11 mouse cellular contexts compared by ENCODE assay signal in genomic region chr11:101893560-101893959, GRCm38 (mm10). TPM values are rescaled to one million over a fixed set of nuclear protein-coding genes. Genes with fewer than 3 reads are reported as not detected.
DNase-seq lines count a peak whose midpoint lies in the region; ATAC-seq and TF ChIP-seq lines count a peak whose summit lies in the region.
"Had no signal": no experiment of that assay in that cellular context is flagged by ENCODE, and none has a peak within 500 bp of the region (broad histone marks: within the 10 kb centered on the region; RNA-seq: fewer than 3 reads in every experiment).

No protein-coding gene starts in this region.

- peaks cover 3% of the 10 kb centered on the region for H3K4me1 ChIP-seq in lung, adult 2 months (ENCODE audit: control insufficient read depth, insufficient read depth, low read length)
- H3K4me1 ChIP-seq in embryonic fibroblast, embryonic 13.5 days (ENCODE audit: control insufficient read depth, insufficient read depth, low read length), result 0 out of 2 replicates have a peak, but pooled peaks cover 2% of the 10 kb centered on the region
- peaks cover 34% of the 10 kb centered on the region for H3K4me1 ChIP-seq in intestine, embryonic 16.5 days (ENCODE audit: control insufficient read depth, insufficient read depth, low read length)
- no peaks in the 10 kb centered on the region for H3K4me1 ChIP-seq in lung, postnatal 0 days (ENCODE audit: insufficient read depth, low read depth, low read length)

- no peak for DNase-seq in lung, adult 2 months
- DNase-seq in lung, postnatal 14 days, result no peak
- DNase-seq in lung, postnatal 0 days (ENCODE audit: low spot score), result no peak
- no peak for DNase-seq in thymus, postnatal 10 days (ENCODE audit: low spot score in 2 of 2)
- no peak for DNase-seq in right cerebral cortex, adult 2 months (ENCODE audit: low spot score in 2 of 2)
- DNase-seq: adrenal gland, adult 2 months; cerebellum, adult 9-10 months had no signal

- H3K36me3 ChIP-seq in intestine, embryonic 16.5 days (ENCODE audit: control insufficient read depth, insufficient read depth, low read length), result no peaks in the 10 kb centered on the region
- H3K36me3 ChIP-seq in lung, postnatal 0 days (ENCODE audit: insufficient read depth, low read length), result no peaks in the 10 kb centered on the region
- H3K36me3 ChIP-seq: G1E had no signal

- no peak for ATAC-seq in intestine, embryonic 16.5 days
- ATAC-seq in lung, postnatal 0 days, result peak; percentile 31; the same call in 1 of the 2 replicates

- peaks cover 7% of the 10 kb centered on the region; the same call in 1 of the 2 replicates for H3K27me3 ChIP-seq in intestine, embryonic 16.5 days (replicated peaks; ENCODE audit: control insufficient read depth, insufficient read depth, low read length)
- H3K27me3 ChIP-seq in lung, postnatal 0 days (replicated peaks; ENCODE audit: insufficient read depth, low read length), result no peaks in the 10 kb centered on the region

- TF ChIP-seq CTCF in lung, adult 2 months (IDR thresholded peaks at IDR 0.05; ENCODE audit: insufficient read depth, low read length), result no peak
- no peak for TF ChIP-seq CTCF in embryonic fibroblast, embryonic 13.5 days (IDR thresholded peaks at IDR 0.05; ENCODE audit: borderline replicate concordance, insufficient read depth, low read length)
- no peak for TF ChIP-seq CTCF in lung, postnatal 0 days (IDR thresholded peaks at IDR 0.05)

- WGBS in lung, adult 2 months, result 27% methylated on average over 15 of the region's 15 CpGs
- WGBS in intestine, embryonic 16.5 days, result 39% methylated on average over 15 of the region's 15 CpGs
- WGBS in lung, postnatal 0 days, result 26% methylated on average over 15 of the region's 15 CpGs

- H3K4me2 ChIP-seq in intestine, embryonic 16.5 days (ENCODE audit: low read depth, low read length), result 0 out of 2 replicates have a peak overlapping the region, but pooled peaks have one; percentile 8
- 0 out of 2 replicates have a peak overlapping the region, but pooled peaks have one; percentile 19 for H3K4me2 ChIP-seq in lung, postnatal 0 days (replicated peaks; ENCODE audit: low read depth, low read length)

- no peak overlapping the region for H3K27ac ChIP-seq in embryonic fibroblast, embryonic 13.5 days (ENCODE audit: insufficient read depth, low read length)
- no peak overlapping the region for H3K27ac ChIP-seq in intestine, embryonic 16.5 days (ENCODE audit: low read length)
- no peak overlapping the region for H3K27ac ChIP-seq in lung, postnatal 0 days (ENCODE audit: low read length)

- no peak for TF ChIP-seq POLR2A in lung, adult 2 months (IDR thresholded peaks at IDR 0.05; ENCODE audit: borderline replicate concordance, extremely low read depth, low read depth, low read length)
- TF ChIP-seq POLR2A in embryonic fibroblast, embryonic 13.5 days (IDR thresholded peaks at IDR 0.05; ENCODE audit: low read depth, low read length), result no peak

- H3K9ac ChIP-seq in intestine, embryonic 16.5 days (ENCODE audit: low read depth, low read length), result peak overlapping the region; percentile 62
- no peak overlapping the region for H3K9ac ChIP-seq in lung, postnatal 0 days (replicated peaks; ENCODE audit: low read depth)

- H3K4me3 ChIP-seq in lung, adult 2 months (replicated peaks; ENCODE audit: extremely low read depth, low read depth, low read length), result peak overlapping the region; percentile 28
- H3K4me3 ChIP-seq in embryonic fibroblast, embryonic 13.5 days (ENCODE audit: insufficient read depth, low read length), result peak overlapping the region; percentile 12
- H3K4me3 ChIP-seq in intestine, embryonic 16.5 days (ENCODE audit: low read length), result no peak overlapping the region
- H3K4me3 ChIP-seq in lung, postnatal 0 days (ENCODE audit: low read depth, low read length), result 0 out of 2 replicates have a peak overlapping the region, but pooled peaks have one; percentile 0
- H3K4me3 ChIP-seq: megakaryocyte, embryonic 14.5 days had no signal

- no peaks in the 10 kb centered on the region for H3K9me3 ChIP-seq in intestine, embryonic 16.5 days (ENCODE audit: control insufficient read depth, low read length)
- no peaks in the 10 kb centered on the region for H3K9me3 ChIP-seq in lung, postnatal 0 days (ENCODE audit: low read length)
- H3K9me3 ChIP-seq: G1E had no signal

- no peak for TF ChIP-seq EP300 in lung, postnatal 0 days (IDR thresholded peaks at IDR 0.05)

RNA-seq across cellular contexts. Expression of gene Meox1, which starts 0.6 kb away (rescaled TPM):
- 4.3 and 4.4 TPM in 2 replicates for polyA plus RNA-seq in lung, adult 2 months (2012; rRNA removed)
- 6.9 and 16.1 TPM in 2 replicates for polyA plus RNA-seq in embryonic fibroblast, embryonic 13.5 days (2011; ENCODE audit: insufficient read length, low read depth, missing spikeins)
- polyA plus RNA-seq in intestine, embryonic 16.5 days (2015; fragmentation: Nextera tagmentation; extraction: Ambion mirVana), result 5.0 and 5.1 TPM in 2 replicates
- 8.1 and 8.7 TPM in 2 replicates for polyA plus RNA-seq in lung, postnatal 0 days (2015; fragmentation: Nextera tagmentation; extraction: Ambion mirVana)
- polyA plus RNA-seq: G1E had no signal
